Mouse (Mus musculus) CH12.LX (cell line): ENCODE results near the gene Eif5. TPM values are rescaled to one million over a fixed set of nuclear protein-coding genes. Genes with fewer than 3 reads are reported as not detected.

Experiments
- DNase-seq: peaks from one replicate; pipeline ENCODE4 v3.0.0-alpha.2; 2013; ENCODE audit errors: extremely low read depth
- H3K27ac ChIP-seq: 2 replicates; pipeline ENCODE4 v1.5.1; 2012; ENCODE audit warnings: low read depth, mild to moderate bottlenecking, control low read depth, moderate library complexity; ENCODE audit not compliant: insufficient read depth
- H3K27me3 ChIP-seq: replicated peaks from 2 replicates; pipeline ENCODE3; 2012; ENCODE audit warnings: inconsistent platforms
- H3K36me3 ChIP-seq, 2 experiments: replicated peaks in 1 of 2; 2 replicates each; pipeline versions ENCODE3 to v1.6.1; 2012; ENCODE audit warnings: inconsistent platforms in 1 of 2, low read length in 1 of 2, mild to moderate bottlenecking in 1 of 2, mixed read lengths in 1 of 2, moderate library complexity in 1 of 2; ENCODE audit not compliant: control insufficient read depth in 1 of 2, insufficient read depth in 1 of 2
- H3K4me1 ChIP-seq, 2 experiments: 2 replicates each; pipeline ENCODE4 v1.6.1; 2012; ENCODE audit warnings: inconsistent platforms in 1 of 2, moderate library complexity in 1 of 2; ENCODE audit not compliant: insufficient read depth in 2 of 2, control insufficient read depth in 1 of 2
- H3K4me2 ChIP-seq: 2 replicates; pipeline ENCODE4 v1.6.1; 2012; ENCODE audit warnings: low read depth, mild to moderate bottlenecking, control low read depth; ENCODE audit not compliant: poor library complexity, insufficient read depth, severe bottlenecking
- H3K4me3 ChIP-seq, 3 experiments: fragments of 150-350 bp in 1 of 3; sonication (generic) in 1 of 3; replicated peaks in 1 of 3; 2 replicates each; pipeline versions ENCODE3 to v1.5.1; 2011 to 2012; ENCODE audit warnings: low read depth in 2 of 3, low read length in 2 of 3, mild to moderate bottlenecking in 2 of 3, moderate library complexity in 2 of 3, control low read depth in 1 of 3, improper control_type of control experiment in 1 of 3, inconsistent platforms in 1 of 3, mixed read lengths in 1 of 3; ENCODE audit not compliant: poor library complexity in 1 of 3
- H3K79me2 ChIP-seq: replicated peaks from 2 replicates; pipeline ENCODE4 v1.6.1; 2012; ENCODE audit warnings: mild to moderate bottlenecking, moderate library complexity; ENCODE audit not compliant: control insufficient read depth, poor library complexity, insufficient read depth, severe bottlenecking; ENCODE audit errors: extremely low read depth
- H3K9ac ChIP-seq: 2 replicates; pipeline ENCODE4 v1.6.1; 2012; ENCODE audit warnings: low read depth, mild to moderate bottlenecking, control low read depth, moderate library complexity; ENCODE audit not compliant: insufficient read depth
- H3K9me3 ChIP-seq: replicated peaks from 2 replicates; pipeline ENCODE3; 2012; ENCODE audit warnings: low read length, inconsistent platforms, mixed read lengths
- BHLHE40 ChIP-seq: IDR thresholded peaks from 2 replicates; pipeline ENCODE4 v1.6.1; 2011; ENCODE audit warnings: mild to moderate bottlenecking, low read depth, low read length, improper control_type of control experiment
- CHD1 ChIP-seq: IDR thresholded peaks from 2 replicates; pipeline ENCODE4 v1.6.1; 2012; ENCODE audit warnings: low read depth, low read length, improper control_type of control experiment, inconsistent platforms
- CTCF ChIP-seq, 2 experiments: IDR thresholded peaks in 1 of 2; conservative IDR thresholded peaks in 1 of 2; 2 replicates each; pipeline ENCODE4 v1.5.1; 2011 to 2012; ENCODE audit warnings: low read depth in 2 of 2, low read length in 2 of 2, improper control_type of control experiment in 1 of 2, inconsistent platforms in 1 of 2, mild to moderate bottlenecking in 1 of 2, moderate library complexity in 1 of 2
- ELF1 ChIP-seq: IDR thresholded peaks from 2 replicates; pipeline ENCODE4 v1.6.1; 2014; ENCODE audit warnings: low read depth, mild to moderate bottlenecking, inconsistent platforms, low read length, improper control_type of control experiment
- GABPA ChIP-seq: IDR thresholded peaks from 2 replicates; pipeline ENCODE4 v1.6.1; 2012; ENCODE audit warnings: low read depth, low read length, improper control_type of control experiment, inconsistent platforms; ENCODE audit not compliant: insufficient replicate concordance
- IRF4 ChIP-seq: IDR thresholded peaks from 2 replicates; pipeline ENCODE4 v1.6.1; 2014; ENCODE audit warnings: low read depth, mild to moderate bottlenecking, inconsistent platforms, low read length, improper control_type of control experiment
- MEF2A ChIP-seq: IDR thresholded peaks from 2 replicates; pipeline ENCODE4 v1.6.1; 2014; ENCODE audit warnings: low read depth, mild to moderate bottlenecking, inconsistent platforms, low read length, improper control_type of control experiment, borderline replicate concordance
- NELFE ChIP-seq: IDR thresholded peaks from 2 replicates; pipeline ENCODE4 v1.6.1; 2011; ENCODE audit warnings: low read depth, low read length, improper control_type of control experiment
- NRF1 ChIP-seq: IDR thresholded peaks from 2 replicates; pipeline ENCODE4 v1.6.1; 2014; ENCODE audit warnings: low read depth, mild to moderate bottlenecking, inconsistent platforms, low read length, improper control_type of control experiment, moderate library complexity
- RAD21 ChIP-seq: IDR thresholded peaks from 2 replicates; pipeline ENCODE4 v1.6.1; 2011; ENCODE audit warnings: low read depth, mild to moderate bottlenecking, low read length, improper control_type of control experiment, moderate library complexity
- RCOR1 ChIP-seq: conservative IDR thresholded peaks from 2 replicates; pipeline ENCODE4 v1.6.1; 2012; ENCODE audit warnings: low read depth, mild to moderate bottlenecking, inconsistent platforms, low read length, improper control_type of control experiment
- SMC3 ChIP-seq: IDR thresholded peaks from 2 replicates; pipeline ENCODE4 v1.6.1; 2011; ENCODE audit warnings: low read depth, low read length, improper control_type of control experiment
- TBP ChIP-seq: conservative IDR thresholded peaks from 2 replicates; pipeline ENCODE4 v1.6.1; 2011; ENCODE audit warnings: low read depth, low read length, improper control_type of control experiment
- TCF12 ChIP-seq: IDR thresholded peaks from 2 replicates; pipeline ENCODE4 v1.6.1; 2014; ENCODE audit warnings: low read depth, mild to moderate bottlenecking, inconsistent platforms, low read length, improper control_type of control experiment
- USF1 ChIP-seq: IDR thresholded peaks from 2 replicates; pipeline ENCODE4 v1.6.1; 2014; ENCODE audit warnings: low read depth, mild to moderate bottlenecking, inconsistent platforms, low read length, improper control_type of control experiment
- ZC3H11A ChIP-seq: IDR thresholded peaks from 2 replicates; pipeline ENCODE4 v1.6.1; 2012; ENCODE audit warnings: low read depth, mild to moderate bottlenecking, inconsistent platforms, low read length, improper control_type of control experiment
- dilution Hi-C: fragments of 300-500 bp; cut with MboI; formaldehyde crosslinking; loops from 2 replicates; pipeline ENCODE4 v1.14.3; 2020; ENCODE audit warnings: low sequenced_read_pairs; ENCODE audit not compliant: extremely low pct_unique_long_range_greater_than_20kb, extremely low pct_ligation_motif_present
- in situ Hi-C: fragments of 300-500 bp; cut with MboI; formaldehyde crosslinking; loops from 3 replicates; pipeline ENCODE4 v1.14.3; 2019; ENCODE audit warnings: low sequenced_read_pairs, low pct_ligation_motif_present, low pct_unique_long_range_greater_than_20kb, mixed read lengths
- polyA plus RNA-seq: library from polyadenylated mRNA; unstranded; fragments of >175 nt; gene quantifications from 2 replicates; pipeline ENCODE4 v1.2.1, GENCODE M21; 2012; ENCODE audit warnings: low read depth; ENCODE audit not compliant: insufficient read length
- total RNA-seq, 2 experiments: library from RNA; depleted of rRNA; stranded (reverse); fragments of 300-350 nt in 1 of 2; fragments of >200 nt in 1 of 2; gene quantifications; 2 replicates each; pipeline ENCODE4 v1.2.3; 2012 to 2014

Gene Eif5
- total and polyA plus RNA-seq, 3 experiments, result 118 to 284 (median 156) TPM

GRCm38 (mm10) chr12:111504904-111505303 is 32.9 kb upstream of the Eif5 start:
- in situ Hi-C loops (no loop called here), dilution Hi-C loops (no loop called here)
- Histone ChIP-seq H3K27me3 (no peaks in the 10 kb centered on the region), H3K9me3 (peaks cover 7% of the 10 kb centered on the region), H3K36me3 (no peaks in the 10 kb centered on the region), H3K4me3 (no peak overlapping the region), H3K4me2 (no peak overlapping the region), H3K4me1 (peaks cover 0 to 19% of the 10 kb centered on the region in 2 experiments; a peak in 2 of 4 replicates), H3K79me2 (no peaks in the 10 kb centered on the region), H3K9ac (no peak overlapping the region), H3K27ac (no peak overlapping the region)
- peak; percentile 67 for DNase-seq
- no peak for TF ChIP-seq TBP
- TF ChIP-seq GABPA, result no peak
- 0 out of 2 replicates have a peak, but pooled peaks have one; percentile 33 for TF ChIP-seq MEF2A
- 0 out of 2 replicates have a peak, but pooled peaks have one; percentile 27 for TF ChIP-seq TCF12
- TF ChIP-seq NELFE, result no peak
- peak; percentile 67 to 89 for TF ChIP-seq CTCF (conservative IDR thresholded peaks at IDR 0.05 in 1 of 2, IDR thresholded peaks at IDR 0.05 in 1 of 2; ENCODE audit: low read depth in 2 of 2, low read length in 2 of 2)
- no peak for TF ChIP-seq CHD1
- no peak for TF ChIP-seq ELF1
- TF ChIP-seq RAD21, result peak; percentile 58
- no peak for TF ChIP-seq BHLHE40
- peak; percentile 68 for TF ChIP-seq SMC3

GRCm38 (mm10) chr12:111507001-111507400 is 30.8 kb upstream of the Eif5 start:
- Histone ChIP-seq H3K4me2 (no peak overlapping the region), H3K9me3 (peaks cover 7% of the 10 kb centered on the region), H3K27ac (no peak overlapping the region), H3K9ac (no peak overlapping the region), H3K4me3 (no peak overlapping the region), H3K79me2 (no peaks in the 10 kb centered on the region), H3K36me3 (no peaks in the 10 kb centered on the region), H3K27me3 (no peaks in the 10 kb centered on the region), H3K4me1 (peaks cover 0 to 19% of the 10 kb centered on the region in 2 experiments; a peak in 2 of 4 replicates)
- TF ChIP-seq RCOR1 (no peak), NRF1 (no peak), IRF4 (no peak), SMC3 (no peak), CTCF (conservative IDR thresholded peaks at IDR 0.05 in 1 of 2, IDR thresholded peaks at IDR 0.05 in 1 of 2; ENCODE audit: low read depth in 2 of 2, low read length in 2 of 2) (peak in 1 of 2 experiments; percentile 29; a peak in 2 of 4 replicates), CHD1 (no peak), ZC3H11A (no peak), TBP (no peak), USF1 (no peak)
- DNase-seq, result no peak
- in situ Hi-C loops, result no loop called here
- dilution Hi-C loops, result no loop called here
